Mouse (Mus musculus) forebrain, embryonic 11.5 days (tissue): ENCODE measurements around the gene BC016579. TPM values are rescaled to one million over a fixed set of nuclear protein-coding genes. Genes with fewer than 3 reads are reported as not detected.

Experiments
- ATAC-seq: fragments of 200-750 bp; cut with Nextera tagmentation; replicated peaks from 2 replicates; pipeline ENCODE4 v1.8.0; 2017; ENCODE audit warnings: moderate TSS enrichment; ENCODE audit not compliant: low FRiP score
- DNase-seq: peaks from one replicate; pipeline ENCODE4 v3.0.0-alpha.2; 2017; ENCODE audit warnings: low spot score
- H3K27ac ChIP-seq: fragments of 300-500 bp; sonication (generic); 2 replicates; pipeline ENCODE4 v1.5.1; 2014; ENCODE audit warnings: low read depth, low read length
- H3K27me3 ChIP-seq: fragments of 300-500 bp; sonication (generic); 2 replicates; pipeline ENCODE4 v1.6.1; 2014; ENCODE audit warnings: mild to moderate bottlenecking, low read length, mixed read lengths; ENCODE audit not compliant: control insufficient read depth, insufficient read depth
- H3K36me3 ChIP-seq: fragments of 300-500 bp; sonication (generic); 2 replicates; pipeline ENCODE4 v1.6.1; 2014; ENCODE audit warnings: mild to moderate bottlenecking, low read length, moderate library complexity, mixed read lengths; ENCODE audit not compliant: control insufficient read depth, insufficient read depth
- H3K4me1 ChIP-seq: fragments of 300-500 bp; sonication (generic); replicated peaks from 2 replicates; pipeline ENCODE4 v1.6.1; 2014; ENCODE audit warnings: low read length, mixed read lengths; ENCODE audit not compliant: control insufficient read depth, insufficient read depth
- H3K4me2 ChIP-seq: fragments of 300-500 bp; sonication (generic); 2 replicates; pipeline ENCODE4 v1.6.1; 2014; ENCODE audit warnings: low read depth, mild to moderate bottlenecking, low read length, moderate library complexity, mixed read lengths; ENCODE audit not compliant: severe bottlenecking
- H3K4me3 ChIP-seq: fragments of 300-500 bp; sonication (generic); 2 replicates; pipeline ENCODE4 v1.5.1; 2014; ENCODE audit warnings: low read depth, low read length
- H3K9ac ChIP-seq: fragments of 300-500 bp; sonication (generic); 2 replicates; pipeline ENCODE4 v1.6.1; 2014; ENCODE audit warnings: low read length
- H3K9me3 ChIP-seq: fragments of 300-500 bp; sonication (generic); 2 replicates; pipeline ENCODE4 v1.6.1; 2016; ENCODE audit warnings: low read length, mixed read lengths; ENCODE audit not compliant: control insufficient read depth
- WGBS: fragments of 180-500 bp; shearing (Covaris S2); extraction: QIAGEN DNeasy Blood & Tissue Kit; methylation state at CpG from one replicate; pipeline ENCODE4 v1.1.7; 2014; 5-methylcytosine and 5-hydroxymethylcytosine counted together
- polyA plus RNA-seq: library from polyadenylated mRNA; unstranded; fragments of >200 nt; fragmentation: Nextera tagmentation; extraction: Ambion mirVana; gene quantifications from 2 replicates; pipeline ENCODE4 v1.2.1, GENCODE M21; 2014

The BC016579 gene
- polyA plus RNA-seq, 1 experiment from 2014 or later: not detected

DNA sequence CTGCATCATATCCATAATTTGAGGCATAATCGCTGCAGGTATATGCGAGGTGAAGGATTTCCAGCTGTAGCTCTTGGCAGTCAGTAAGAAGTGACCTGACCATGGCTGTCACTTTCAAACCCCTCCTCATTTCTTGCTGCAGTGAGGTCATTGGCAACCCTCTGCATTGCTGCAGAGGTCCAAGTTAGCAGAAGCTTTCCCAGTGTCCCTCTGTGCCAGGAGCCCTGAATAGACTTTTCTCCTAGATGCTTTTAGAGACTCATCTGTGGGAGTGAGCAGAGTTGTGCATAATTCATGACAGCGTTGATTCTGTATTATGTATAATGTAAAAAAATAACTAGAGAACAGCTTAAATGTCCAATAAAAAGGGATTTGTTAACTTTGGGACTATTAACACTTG is 31.4 kb upstream of the BC016579 start:
- no peak overlapping the region for H3K27ac ChIP-seq
- H3K27me3 ChIP-seq: no peaks in the 10 kb centered on the region
- H3K9me3 ChIP-seq: no peaks in the 10 kb centered on the region
- H3K9ac ChIP-seq: no peak overlapping the region
- no peaks in the 10 kb centered on the region for H3K36me3 ChIP-seq
- no peak for ATAC-seq
- DNase-seq: no peak
- H3K4me1 ChIP-seq: peaks cover under 1% of the 10 kb centered on the region; the same call in 1 of the 2 replicates
- H3K4me2 ChIP-seq: no peak overlapping the region
- 67% methylated on average over 3 of the region's 3 CpGs for WGBS
- no peak overlapping the region for H3K4me3 ChIP-seq

DNA sequence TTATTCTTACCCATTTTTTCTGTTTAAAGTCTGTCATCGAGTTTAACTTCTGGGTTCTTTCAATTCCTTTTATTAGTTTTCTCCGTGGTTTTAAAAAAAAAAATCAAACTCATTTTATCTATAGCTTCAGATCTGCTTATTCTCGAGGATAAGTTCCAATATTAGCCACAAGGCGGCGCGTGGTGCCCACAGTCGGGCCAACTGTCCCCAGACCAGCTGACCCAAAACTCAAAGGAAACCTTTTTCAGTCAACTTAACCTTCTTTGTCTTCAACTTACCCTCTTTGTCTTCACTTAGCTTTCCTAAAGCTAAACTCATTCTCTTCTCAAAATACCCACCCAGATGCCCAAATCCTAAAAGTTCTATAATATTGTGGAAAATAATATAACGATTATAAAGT is 30.9 kb upstream of the BC016579 start:
- Histone ChIP-seq H3K9me3 (no peaks in the 10 kb centered on the region), H3K4me2 (no peak overlapping the region), H3K36me3 (no peaks in the 10 kb centered on the region), H3K4me1 (no peaks in the 10 kb centered on the region), H3K27ac (no peak overlapping the region), H3K27me3 (no peaks in the 10 kb centered on the region), H3K9ac (no peak overlapping the region), H3K4me3 (no peak overlapping the region)
- 14% methylated on average over 8 of the region's 8 CpGs for WGBS
- DNase-seq (peak; percentile 81), ATAC-seq (peak; percentile 61; the same call in 1 of the 2 replicates)

DNA sequence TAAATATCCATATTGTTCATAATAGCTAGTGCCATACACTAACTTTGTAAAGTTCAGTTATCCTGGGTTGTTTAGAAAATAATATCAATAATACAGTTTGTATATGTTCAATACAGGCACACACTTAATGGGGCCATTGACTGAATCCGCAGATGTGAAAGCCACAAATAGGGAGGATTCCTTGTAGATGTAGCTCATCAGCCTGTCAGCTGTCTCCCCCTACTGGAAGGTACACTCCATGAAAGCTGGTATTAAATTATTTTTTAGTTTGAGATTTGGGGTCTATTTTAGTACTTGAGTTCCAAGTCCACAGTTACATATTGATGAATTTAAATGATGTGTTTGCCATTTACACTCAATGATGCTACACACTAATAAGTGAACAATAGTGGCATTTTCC is 22.6 kb upstream of the BC016579 start:
- 50% methylated on average over 1 of the region's 1 CpGs for WGBS
- 0 out of 2 replicates have a peak, but pooled peaks have one; percentile 30 for ATAC-seq

DNA sequence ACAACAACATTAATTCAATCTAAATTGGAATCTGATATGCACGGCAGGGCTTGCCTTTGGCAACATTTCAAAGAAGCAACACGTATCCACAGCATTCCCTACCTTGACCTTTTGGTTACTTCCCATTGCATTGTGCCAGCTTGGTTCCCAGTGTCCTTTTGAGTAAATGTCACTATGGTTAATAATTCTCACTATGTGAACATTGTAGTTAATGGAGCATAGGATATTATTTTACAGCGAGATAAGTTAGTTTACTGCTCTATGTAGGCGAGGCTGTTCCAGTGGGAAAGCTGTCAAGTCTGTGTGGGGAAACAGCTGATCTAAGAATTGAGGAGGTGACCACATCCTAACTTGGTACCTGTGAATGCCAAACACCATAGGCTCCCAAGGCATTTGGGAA is 16.1 kb upstream of the BC016579 start:
- DNase-seq (no peak), ATAC-seq (no peak)
- no peak overlapping the region for H3K4me2 ChIP-seq
- WGBS: 77% methylated on average over 4 of the region's 4 CpGs
- no peak overlapping the region for H3K9ac ChIP-seq
- H3K4me3 ChIP-seq: no peak overlapping the region
- no peaks in the 10 kb centered on the region for H3K4me1 ChIP-seq
- H3K27me3 ChIP-seq: no peaks in the 10 kb centered on the region
- H3K27ac ChIP-seq: no peak overlapping the region
- H3K36me3 ChIP-seq: no peaks in the 10 kb centered on the region
- no peaks in the 10 kb centered on the region for H3K9me3 ChIP-seq

More for the DNA sequence above, 22.6 kb upstream of the BC016579 start:
- Histone ChIP-seq H3K9me3 (no peaks in the 10 kb centered on the region), H3K9ac (no peak overlapping the region), H3K36me3 (no peaks in the 10 kb centered on the region), H3K27ac (no peak overlapping the region), H3K4me1 (no peaks in the 10 kb centered on the region), H3K4me2 (no peak overlapping the region), H3K27me3 (no peaks in the 10 kb centered on the region), H3K4me3 (no peak overlapping the region)
- DNase-seq: no peak

DNA sequence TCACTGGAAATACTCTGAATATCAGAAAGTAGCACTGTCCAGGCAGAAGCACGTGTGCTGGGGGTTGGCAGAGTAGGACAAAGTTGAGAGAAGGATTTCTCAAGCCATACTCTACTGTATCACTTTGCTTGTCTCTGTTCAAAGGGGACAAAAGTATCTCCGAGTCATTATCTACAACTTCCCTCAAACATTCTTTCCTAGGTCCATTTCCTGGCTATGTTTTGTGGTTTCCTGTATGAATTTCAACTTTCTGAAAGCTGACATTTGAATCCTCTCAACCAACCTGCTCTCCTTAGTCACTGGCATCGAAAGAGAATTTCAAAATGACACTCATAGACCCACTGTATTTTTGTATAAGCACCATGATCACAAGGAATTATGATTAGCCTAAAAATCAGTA is 14.3 kb upstream of the BC016579 start:
- Histone ChIP-seq H3K27me3 (no peaks in the 10 kb centered on the region), H3K27ac (no peak overlapping the region), H3K36me3 (no peaks in the 10 kb centered on the region), H3K9me3 (no peaks in the 10 kb centered on the region), H3K4me3 (no peak overlapping the region), H3K4me1 (no peaks in the 10 kb centered on the region), H3K4me2 (no peak overlapping the region), H3K9ac (no peak overlapping the region)
- ATAC-seq: no peak
- no peak for DNase-seq
- WGBS: 65% methylated on average over 3 of the region's 3 CpGs

DNA sequence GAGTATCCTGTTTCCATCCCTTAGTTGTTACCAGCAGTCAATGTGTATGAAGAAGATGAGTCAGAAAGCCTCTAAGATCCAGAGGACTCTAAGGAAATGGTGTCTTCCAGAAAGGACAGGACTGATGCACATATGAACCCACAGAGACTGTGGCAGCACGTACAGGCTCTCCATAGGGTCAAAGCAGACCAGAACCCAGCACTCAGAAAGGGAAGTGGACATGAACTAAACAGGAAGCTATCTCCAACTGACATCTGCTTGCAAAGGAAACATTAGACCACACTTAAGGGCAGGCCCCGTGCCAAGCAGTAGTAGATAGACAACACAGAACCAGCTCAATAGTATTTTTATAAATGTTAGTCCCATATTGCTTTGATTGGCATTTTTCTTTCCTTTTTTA is 12.3 kb upstream of the BC016579 start:
- no peak for ATAC-seq
- H3K36me3 ChIP-seq: no peaks in the 10 kb centered on the region
- H3K4me1 ChIP-seq: no peaks in the 10 kb centered on the region
- no peak overlapping the region for H3K9ac ChIP-seq
- H3K27ac ChIP-seq: no peak overlapping the region
- no peaks in the 10 kb centered on the region for H3K27me3 ChIP-seq
- no peak overlapping the region for H3K4me2 ChIP-seq
- H3K4me3 ChIP-seq: no peak overlapping the region
- DNase-seq: no peak
- H3K9me3 ChIP-seq: no peaks in the 10 kb centered on the region
- 82% methylated on average over 2 of the region's 2 CpGs for WGBS

DNA sequence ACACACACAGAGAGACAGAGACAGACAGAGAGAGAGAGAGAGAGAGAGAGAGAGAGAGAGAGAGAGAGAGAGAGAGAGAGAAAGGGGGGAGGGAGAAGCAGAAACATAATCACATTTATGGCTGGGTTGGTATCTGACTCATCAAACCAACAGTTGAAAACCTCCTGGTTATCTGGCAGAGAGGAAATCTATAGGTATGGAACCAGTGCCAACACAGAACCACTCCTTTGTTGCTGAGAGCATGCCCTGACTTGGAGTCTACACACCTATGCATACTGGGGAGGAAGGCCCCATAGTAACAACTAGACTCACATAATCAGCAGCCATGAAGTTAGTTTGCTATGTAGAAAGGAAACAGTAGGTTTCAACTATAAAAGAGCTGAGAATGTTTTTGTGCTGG is 8.5 kb upstream of the BC016579 start:
- DNase-seq: no peak
- Histone ChIP-seq H3K36me3 (no peaks in the 10 kb centered on the region), H3K4me2 (no peak overlapping the region), H3K9me3 (no peaks in the 10 kb centered on the region), H3K4me1 (no peaks in the 10 kb centered on the region), H3K4me3 (no peak overlapping the region), H3K9ac (no peak overlapping the region), H3K27ac (no peak overlapping the region), H3K27me3 (no peaks in the 10 kb centered on the region)
- no peak for ATAC-seq

DNA sequence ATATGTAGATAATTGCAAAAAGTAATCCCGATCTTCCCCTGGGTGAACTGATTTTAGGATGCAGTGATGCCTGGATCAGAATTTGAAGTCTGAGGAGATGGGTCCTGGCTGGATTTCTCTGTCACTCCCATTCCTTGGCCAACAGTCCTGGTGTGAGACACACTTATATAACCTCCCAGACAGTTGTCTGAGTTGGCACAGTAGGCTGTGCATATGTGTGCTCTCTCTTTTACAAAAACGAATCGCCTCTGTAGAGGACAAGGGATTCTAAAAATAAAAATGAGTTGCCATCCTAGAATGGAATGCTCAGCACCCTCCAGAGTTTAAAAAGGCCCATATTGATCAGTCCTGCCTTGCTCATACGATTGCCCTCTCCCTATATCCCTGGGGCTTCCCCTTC is 5.7 kb upstream of the BC016579 start:
- Histone ChIP-seq H3K36me3 (no peaks in the 10 kb centered on the region), H3K4me2 (no peak overlapping the region), H3K27me3 (no peaks in the 10 kb centered on the region), H3K27ac (no peak overlapping the region), H3K4me3 (no peak overlapping the region), H3K9ac (no peak overlapping the region), H3K4me1 (no peaks in the 10 kb centered on the region), H3K9me3 (no peaks in the 10 kb centered on the region)
- no peak for ATAC-seq
- WGBS: 91% methylated on average over 4 of the region's 4 CpGs
- DNase-seq: no peak

DNA sequence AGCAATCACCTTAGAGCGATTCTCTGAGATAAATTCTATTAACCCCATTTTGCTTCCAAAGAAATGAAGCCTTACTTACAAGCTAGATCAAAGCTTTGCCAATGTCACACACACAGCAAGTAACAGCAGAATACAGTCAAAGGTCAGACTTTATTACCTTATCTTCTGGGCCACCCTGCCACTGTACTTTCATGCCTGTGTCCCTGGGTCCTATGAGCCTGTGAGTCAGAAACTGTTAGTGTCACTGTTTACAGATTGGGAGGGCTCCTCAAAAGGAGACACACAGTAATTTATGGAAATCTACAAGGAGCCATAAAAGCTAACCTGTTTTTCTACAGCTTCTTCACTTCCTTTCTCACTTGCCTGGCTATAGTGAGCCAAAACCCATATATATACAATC is 4.4 kb upstream of the BC016579 start:
- Histone ChIP-seq H3K9ac (no peak overlapping the region), H3K27ac (no peak overlapping the region), H3K27me3 (peaks cover 2% of the 10 kb centered on the region; the same call in 1 of the 2 replicates), H3K4me3 (no peak overlapping the region), H3K4me1 (no peaks in the 10 kb centered on the region; the same call in 1 of the 2 replicates), H3K4me2 (no peak overlapping the region), H3K36me3 (no peaks in the 10 kb centered on the region), H3K9me3 (no peaks in the 10 kb centered on the region)
- DNase-seq (no peak), ATAC-seq (no peak)
- 88% methylated on average over 1 of the region's 1 CpGs for WGBS
